Mouse (Mus musculus) lung, postnatal 0 days (tissue): ENCODE measurements around the gene Aadat. TPM values are rescaled to one million over a fixed set of nuclear protein-coding genes. Genes with fewer than 3 reads are reported as not detected.
"Not testable (repeated sequence)": the region's sequence is repeated elsewhere in the genome, so short reads cannot be mapped to it uniquely, and the experiment has no call there.

Source experiments
- ATAC-seq: fragments of 200-750 bp; cut with Nextera tagmentation; 2 replicates; pipeline ENCODE4 v1.8.0; 2017; ENCODE audit warnings: moderate library complexity
- DNase-seq: peaks from one replicate; pipeline ENCODE4 v3.0.0-alpha.2; 2016; ENCODE audit warnings: low spot score
- H3K27ac ChIP-seq: fragments of 300-500 bp; sonication (generic); 2 replicates; pipeline ENCODE4 v1.5.1; 2014; ENCODE audit warnings: antibody characterized with exemption, mild to moderate bottlenecking, low read length, mixed read lengths
- H3K27me3 ChIP-seq: fragments of 300-500 bp; sonication (generic); replicated peaks from 2 replicates; pipeline ENCODE4 v1.6.1; 2014; ENCODE audit warnings: low read length, mixed read lengths; ENCODE audit not compliant: insufficient read depth
- H3K36me3 ChIP-seq: fragments of 300-500 bp; sonication (generic); 2 replicates; pipeline ENCODE4 v1.6.1; 2014; ENCODE audit warnings: low read length, mixed read lengths; ENCODE audit not compliant: insufficient read depth
- H3K4me1 ChIP-seq: fragments of 300-500 bp; sonication (generic); 2 replicates; pipeline ENCODE4 v1.6.1; 2014; ENCODE audit warnings: antibody characterized with exemption, low read depth, low read length, mixed read lengths; ENCODE audit not compliant: insufficient read depth
- H3K4me2 ChIP-seq: fragments of 300-500 bp; sonication (generic); replicated peaks from 2 replicates; pipeline ENCODE4 v1.6.1; 2014; ENCODE audit warnings: low read depth, mild to moderate bottlenecking, low read length, moderate library complexity, mixed read lengths
- H3K4me3 ChIP-seq: fragments of 300-500 bp; sonication (generic); 2 replicates; pipeline ENCODE4 v1.5.1; 2014; ENCODE audit warnings: low read depth, low read length
- H3K9ac ChIP-seq: fragments of 300-500 bp; sonication (generic); replicated peaks from 2 replicates; pipeline ENCODE4 v1.6.1; 2014; ENCODE audit warnings: low read depth, mild to moderate bottlenecking
- H3K9me3 ChIP-seq: fragments of 300-500 bp; sonication (generic); 2 replicates; pipeline ENCODE4 v1.6.1; 2016; ENCODE audit warnings: low read length, mixed read lengths
- CTCF ChIP-seq: IDR thresholded peaks from 2 replicates; pipeline ENCODE4 v1.5.1; 2016; ENCODE audit warnings: antibody characterized with exemption, mild to moderate bottlenecking
- EP300 ChIP-seq: IDR thresholded peaks from 2 replicates; pipeline ENCODE4 v1.6.1; 2016; ENCODE audit warnings: antibody characterized with exemption, mild to moderate bottlenecking, control low read depth
- WGBS: fragments of 180-500 bp; shearing (Covaris S2); extraction: QIAGEN DNeasy Blood & Tissue Kit; methylation state at CpG from one replicate; pipeline ENCODE4 v1.1.7; 2014; 5-methylcytosine and 5-hydroxymethylcytosine counted together
- polyA plus RNA-seq: library from polyadenylated mRNA; unstranded; fragments of >200 nt; fragmentation: Nextera tagmentation; extraction: Ambion mirVana; gene quantifications from 2 replicates; pipeline ENCODE4 v1.2.1, GENCODE M21; 2015

The Aadat gene
- polyA plus RNA-seq, 1 experiment from 2014 or later, result 0.07 TPM

- Histone ChIP-seq H3K4me1 (no peaks in the 10 kb centered on the region), H3K27me3 (no peaks in the 10 kb centered on the region), H3K36me3 (no peaks in the 10 kb centered on the region), H3K4me2 (no peak within 1 kb of the TSS), H3K9me3 (no peaks in the 10 kb centered on the region), H3K27ac (no peak within 1 kb of the TSS), H3K9ac (no peak within 1 kb of the TSS), H3K4me3 (no peak within 1 kb of the TSS)
- 15% methylated on average over 2 of the region's 2 CpGs for WGBS
- no peak for DNase-seq
- TF ChIP-seq CTCF (no peak), EP300 (no peak)
- no peak for ATAC-seq
Measured at GRCm38 (mm10) chr8:60503098-60503497, 2.6 kb upstream of the Aadat start, which contains the start of gene Gm10283. Gm10283 (minus strand) TSS chr8:60503198.

GRCm38 (mm10) chr8:60518286-60518685 lies 12.6 kb downstream of the Aadat start:
- Histone ChIP-seq H3K27me3 (no peaks in the 10 kb centered on the region), H3K4me3 (no peak overlapping the region), H3K27ac (no peak overlapping the region), H3K36me3 (no peaks in the 10 kb centered on the region), H3K9me3 (no peaks in the 10 kb centered on the region), H3K4me2 (no peak overlapping the region), H3K4me1 (no peaks in the 10 kb centered on the region), H3K9ac (no peak overlapping the region)
- TF ChIP-seq CTCF, result no peak
- no peak for TF ChIP-seq EP300
- ATAC-seq, result no peak
- no peak for DNase-seq

GRCm38 (mm10) chr8:60534945-60535344 lies 29.2 kb downstream of the Aadat start:
- 35% methylated on average over 2 of the region's 2 CpGs for WGBS

GRCm38 (mm10) chr8:60566783-60567182 lies 61.1 kb downstream of the Aadat start:
- Histone ChIP-seq H3K9me3 (no peaks in the 10 kb centered on the region), H3K27ac (no peak overlapping the region), H3K36me3 (no peaks in the 10 kb centered on the region), H3K4me3 (no peak overlapping the region), H3K4me1 (no peaks in the 10 kb centered on the region), H3K4me2 (no peak overlapping the region), H3K27me3 (no peaks in the 10 kb centered on the region), H3K9ac (no peak overlapping the region)
- 64% methylated on average over 3 of the region's 3 CpGs for WGBS
- ATAC-seq (no peak), DNase-seq (no peak)
- TF ChIP-seq CTCF, result no peak
- TF ChIP-seq EP300, result no peak

More at GRCm38 (mm10) chr8:60534945-60535344, 29.2 kb downstream of the Aadat start:
- no peaks in the 10 kb centered on the region for H3K9me3 ChIP-seq
- H3K36me3 ChIP-seq, result no peaks in the 10 kb centered on the region
- H3K27me3 ChIP-seq, result no peaks in the 10 kb centered on the region
- H3K27ac ChIP-seq, result no peak overlapping the region
- no peaks in the 10 kb centered on the region for H3K4me1 ChIP-seq
- H3K4me3 ChIP-seq, result no peak overlapping the region
- DNase-seq (no peak), ATAC-seq (no peak)
- H3K4me2 ChIP-seq, result no peak overlapping the region
- TF ChIP-seq EP300 (no peak), CTCF (no peak)
- H3K9ac ChIP-seq, result no peak overlapping the region

- Histone ChIP-seq H3K4me2 (no peak overlapping the region), H3K9me3 (no peaks in the 10 kb centered on the region), H3K27ac (no peak overlapping the region), H3K4me3 (no peak overlapping the region), H3K4me1 (no peaks in the 10 kb centered on the region), H3K36me3 (no peaks in the 10 kb centered on the region), H3K27me3 (no peaks in the 10 kb centered on the region), H3K9ac (no peak overlapping the region)
- WGBS, result 56% methylated on average over 1 of the region's 1 CpGs
- ATAC-seq (no peak), DNase-seq (no peak)
- TF ChIP-seq EP300 (no peak), CTCF (no peak)
Measured at GRCm38 (mm10) chr8:60577231-60577630, 71.5 kb downstream of the Aadat start.

- no peak overlapping the region for H3K4me3 ChIP-seq
- H3K4me2 ChIP-seq, result no peak overlapping the region
- H3K27me3 ChIP-seq, result no peaks in the 10 kb centered on the region
- no peaks in the 10 kb centered on the region for H3K4me1 ChIP-seq
- 71% methylated on average over 2 of the region's 2 CpGs for WGBS
- H3K9ac ChIP-seq, result no peak overlapping the region
- DNase-seq (no peak), ATAC-seq (no peak)
- H3K9me3 ChIP-seq, result no peaks in the 10 kb centered on the region
- H3K27ac ChIP-seq, result no peak overlapping the region
- no peaks in the 10 kb centered on the region for H3K36me3 ChIP-seq
- TF ChIP-seq EP300, result no peak
- no peak for TF ChIP-seq CTCF
Measured at GRCm38 (mm10) chr8:60583369-60583768, 77.6 kb downstream of the Aadat start.

GRCm38 (mm10) chr8:60591352-60592105 lies 85.8 kb downstream of the Aadat start:
- DNase-seq, H3K9me3 ChIP-seq, H3K4me1 ChIP-seq, ATAC-seq, H3K36me3 ChIP-seq, H3K9ac ChIP-seq, H3K27ac ChIP-seq, H3K4me3 ChIP-seq, H3K4me2 ChIP-seq, H3K27me3 ChIP-seq: not testable (repeated sequence)
- 83% methylated on average over 29 of the region's 29 CpGs for WGBS
